Mouse (Mus musculus) lung, postnatal 0 days (tissue): ENCODE data around the gene Nfu1.

Source experiments
- CTCF ChIP-seq: IDR thresholded peaks from 2 replicates; pipeline ENCODE4 v1.5.1; 2016; ENCODE audit warnings: antibody characterized with exemption, mild to moderate bottlenecking
- EP300 ChIP-seq: IDR thresholded peaks from 2 replicates; pipeline ENCODE4 v1.6.1; 2016; ENCODE audit warnings: antibody characterized with exemption, mild to moderate bottlenecking, control low read depth

DNA sequence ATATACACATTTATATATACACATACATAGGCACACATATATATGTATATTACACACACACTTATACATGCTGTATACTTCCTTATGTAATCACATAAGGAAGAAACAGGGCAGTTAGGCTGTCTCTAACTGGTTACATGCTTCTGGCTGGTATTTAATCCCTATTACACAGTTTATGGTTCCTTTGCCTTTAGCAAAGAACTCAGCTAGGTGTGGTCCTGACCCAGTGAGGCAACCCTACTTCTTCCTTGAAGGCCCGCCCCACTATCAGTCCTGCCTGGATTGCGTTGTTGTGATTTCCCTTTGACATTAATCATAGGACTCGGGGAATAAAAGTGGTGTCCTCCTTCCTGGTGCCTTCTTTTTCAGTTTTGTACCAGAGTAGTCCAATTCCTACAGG is 25.4 kb downstream of the Nfu1 start:
- no peak for TF ChIP-seq CTCF
- TF ChIP-seq EP300: no peak
